Mouse (Mus musculus) embryonic fibroblast, embryonic 13.5 days (primary cell): ENCODE data around the gene Ebpl.

Experiments
- CTCF ChIP-seq: IDR thresholded peaks from 2 replicates; pipeline ENCODE4 v1.5.1; 2011; ENCODE audit warnings: mild to moderate bottlenecking, control low read depth, low read length, moderate library complexity, borderline replicate concordance; ENCODE audit not compliant: insufficient read depth
- POLR2A ChIP-seq: IDR thresholded peaks from 2 replicates; pipeline ENCODE4 v1.6.1; 2011; ENCODE audit warnings: low read depth, mild to moderate bottlenecking, control low read depth, low read length, moderate library complexity

DNA sequence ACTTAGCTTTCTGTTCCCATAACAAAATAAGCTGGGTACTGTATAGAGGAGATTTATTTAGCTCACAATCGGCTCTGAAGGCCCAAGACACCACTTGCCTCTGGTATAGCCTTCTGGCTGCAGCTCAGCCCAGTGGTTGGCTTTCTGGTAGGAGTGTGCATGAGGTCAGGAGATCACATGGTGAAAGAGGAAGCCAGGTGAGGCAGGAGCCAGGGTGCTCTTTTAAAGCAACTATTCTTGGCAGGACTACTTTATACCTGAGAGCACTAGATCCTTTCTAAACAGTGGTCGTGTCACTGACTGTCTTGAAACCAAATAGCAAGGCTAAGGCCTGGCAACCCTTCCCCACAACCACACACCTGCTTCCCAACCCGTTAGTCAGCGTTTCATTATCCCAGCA, 10.4 kb downstream of the Ebpl start:
- TF ChIP-seq CTCF (no peak), POLR2A (no peak)
